Mouse (Mus musculus) forebrain, embryonic 15.5 days (tissue): ENCODE measurements around the gene Scamp5. TPM values are rescaled to one million over a fixed set of nuclear protein-coding genes. Genes with fewer than 3 reads are reported as not detected.

Experiments
- ATAC-seq: fragments of 200-750 bp; cut with Nextera tagmentation; replicated peaks from 2 replicates; pipeline ENCODE4 v1.8.0; 2017; ENCODE audit warnings: mild to moderate bottlenecking, moderate TSS enrichment, moderate library complexity
- H3K27ac ChIP-seq: fragments of 300-500 bp; sonication (generic); replicated peaks from 2 replicates; pipeline ENCODE4 v1.5.1; 2015; ENCODE audit warnings: mild to moderate bottlenecking, inconsistent platforms
- H3K27me3 ChIP-seq: fragments of 300-500 bp; sonication (generic); 2 replicates; pipeline ENCODE4 v1.6.1; 2015; ENCODE audit warnings: inconsistent platforms
- H3K36me3 ChIP-seq: fragments of 300-500 bp; sonication (generic); 2 replicates; pipeline ENCODE4 v1.6.1; 2015; ENCODE audit warnings: mild to moderate bottlenecking, inconsistent platforms
- H3K4me1 ChIP-seq: fragments of 300-500 bp; sonication (generic); 2 replicates; pipeline ENCODE4 v1.6.1; 2015; ENCODE audit warnings: inconsistent platforms
- H3K4me2 ChIP-seq: fragments of 300-500 bp; sonication (generic); replicated peaks from 2 replicates; pipeline ENCODE4 v1.6.1; 2015; ENCODE audit warnings: mild to moderate bottlenecking, inconsistent platforms
- H3K4me3 ChIP-seq: fragments of 300-500 bp; sonication (generic); 2 replicates; pipeline ENCODE4 v1.5.1; 2015; ENCODE audit warnings: mild to moderate bottlenecking, inconsistent platforms
- H3K9ac ChIP-seq: fragments of 300-500 bp; sonication (generic); replicated peaks from 2 replicates; pipeline ENCODE4 v1.6.1; 2015; ENCODE audit warnings: mild to moderate bottlenecking, inconsistent platforms
- H3K9me3 ChIP-seq: fragments of 300-500 bp; sonication (generic); 2 replicates; pipeline ENCODE4 v1.6.1; 2016; ENCODE audit warnings: inconsistent platforms
- WGBS: fragments of 180-500 bp; shearing (Covaris S2); methylation state at CpG from one replicate; pipeline ENCODE4 v1.1.7; 2015; ENCODE audit warnings: mixed read lengths; 5-methylcytosine and 5-hydroxymethylcytosine counted together
- polyA plus RNA-seq: library from polyadenylated mRNA; unstranded; fragments of >200 nt; fragmentation: Nextera tagmentation; extraction: Ambion mirVana; gene quantifications from 2 replicates; pipeline ENCODE4 v1.2.1, GENCODE M21; 2015

Scamp5 gene
- 102 and 106 TPM in 2 replicates for polyA plus RNA-seq

GRCm38 (mm10) chr9:57467896-57468549 is at the start of gene Scamp5:
Scamp5 (minus strand) TSS chr9:57468060.
- Histone ChIP-seq H3K4me1 (peaks cover 24% of the 10 kb centered on the region), H3K4me2 (peak within 1 kb of the TSS; percentile 68), H3K9ac (peak within 1 kb of the TSS; percentile 91), H3K27ac (peak within 1 kb of the TSS; percentile 91), H3K36me3 (no peaks in the 10 kb centered on the region), H3K27me3 (no peaks in the 10 kb centered on the region), H3K9me3 (no peaks in the 10 kb centered on the region), H3K4me3 (peak within 1 kb of the TSS; percentile 80)
- peak; percentile 97 for ATAC-seq
- 2% methylated on average over 48 of the region's 48 CpGs for WGBS

GRCm38 (mm10) chr9:57517113-57517512 is 49.3 kb upstream of the Scamp5 start:
- 13% methylated on average over 3 of the region's 3 CpGs for WGBS
- peak overlapping the region; percentile 62 for H3K27ac ChIP-seq
- no peaks in the 10 kb centered on the region for H3K36me3 ChIP-seq
- H3K4me2 ChIP-seq, result no peak overlapping the region
- peaks cover 7% of the 10 kb centered on the region for H3K4me1 ChIP-seq
- ATAC-seq, result no peak
- no peak overlapping the region for H3K9ac ChIP-seq
- no peak overlapping the region for H3K4me3 ChIP-seq
- no peaks in the 10 kb centered on the region for H3K9me3 ChIP-seq
- no peaks in the 10 kb centered on the region for H3K27me3 ChIP-seq

- no peak for ATAC-seq
These were observed 42.7 kb upstream of the Scamp5 start for GRCm38 (mm10) chr9:57510577-57510976.

GRCm38 (mm10) chr9:57505700-57506099 is 37.8 kb upstream of the Scamp5 start:
- 6% methylated on average over 8 of the region's 8 CpGs for WGBS
- no peaks in the 10 kb centered on the region for H3K9me3 ChIP-seq

More at GRCm38 (mm10) chr9:57510577-57510976, 42.7 kb upstream of the Scamp5 start:
- no peak overlapping the region for H3K4me3 ChIP-seq
- no peak overlapping the region for H3K4me2 ChIP-seq
- no peak overlapping the region for H3K9ac ChIP-seq
- H3K4me1 ChIP-seq, result peaks cover 9% of the 10 kb centered on the region
- WGBS, result 68% methylated on average over 2 of the region's 2 CpGs
- H3K27ac ChIP-seq, result no peak overlapping the region
- H3K36me3 ChIP-seq, result no peaks in the 10 kb centered on the region
- H3K27me3 ChIP-seq, result peaks cover 10% of the 10 kb centered on the region; the same call in 1 of the 2 replicates
- H3K9me3 ChIP-seq, result no peaks in the 10 kb centered on the region

GRCm38 (mm10) chr9:57504891-57505290 is 37.0 kb upstream of the Scamp5 start:
- Histone ChIP-seq H3K36me3 (no peaks in the 10 kb centered on the region), H3K27ac (peak overlapping the region; percentile 79), H3K9ac (no peak overlapping the region), H3K4me1 (peaks cover 62% of the 10 kb centered on the region), H3K4me3 (peak overlapping the region; percentile 46), H3K4me2 (peak overlapping the region; percentile 90), H3K9me3 (no peaks in the 10 kb centered on the region), H3K27me3 (peaks cover 34% of the 10 kb centered on the region)
- no peak for ATAC-seq
- WGBS, result 51% methylated on average over 10 of the region's 10 CpGs

More at GRCm38 (mm10) chr9:57505700-57506099, 37.8 kb upstream of the Scamp5 start:
- Histone ChIP-seq H3K4me1 (peaks cover 57% of the 10 kb centered on the region), H3K36me3 (no peaks in the 10 kb centered on the region), H3K27ac (peak overlapping the region; percentile 79), H3K4me2 (peak overlapping the region; percentile 90; the same call in 1 of the 2 replicates), H3K4me3 (0 out of 2 replicates have a peak overlapping the region, but pooled peaks have one; percentile 46), H3K27me3 (peaks cover 34% of the 10 kb centered on the region), H3K9ac (no peak overlapping the region; the same call in 1 of the 2 replicates)
- ATAC-seq, result peak; percentile 58

GRCm38 (mm10) chr9:57504381-57504700 is 36.5 kb upstream of the Scamp5 start:
- H3K36me3 ChIP-seq, result no peaks in the 10 kb centered on the region
- H3K9me3 ChIP-seq, result no peaks in the 10 kb centered on the region
- peaks cover 34% of the 10 kb centered on the region for H3K27me3 ChIP-seq
- under 1% methylated on average over 34 of the region's 34 CpGs for WGBS
- H3K4me3 ChIP-seq, result peak overlapping the region; percentile 46
- H3K4me2 ChIP-seq, result peak overlapping the region; percentile 90
- H3K27ac ChIP-seq, result peak overlapping the region; percentile 94
- ATAC-seq, result peak; percentile 42
- peak overlapping the region; percentile 50 for H3K9ac ChIP-seq
- H3K4me1 ChIP-seq, result peaks cover 66% of the 10 kb centered on the region

GRCm38 (mm10) chr9:57503622-57504380 is 35.9 kb upstream of the Scamp5 start, which contains the start of gene Rpp25:
Rpp25 (plus strand) TSS chr9:57504026.
- peaks cover 34% of the 10 kb centered on the region for H3K27me3 ChIP-seq
- H3K27ac ChIP-seq, result peak within 1 kb of the TSS; percentile 94
- H3K4me3 ChIP-seq, result peak within 1 kb of the TSS; percentile 46
- no peaks in the 10 kb centered on the region for H3K36me3 ChIP-seq
- peaks cover 68% of the 10 kb centered on the region for H3K4me1 ChIP-seq
- peak within 1 kb of the TSS; percentile 50 for H3K9ac ChIP-seq
- ATAC-seq, result peak; percentile 55
- under 1% methylated on average over 46 of the region's 46 CpGs for WGBS
- peak within 1 kb of the TSS; percentile 90 for H3K4me2 ChIP-seq
- H3K9me3 ChIP-seq, result no peaks in the 10 kb centered on the region

- H3K4me1 ChIP-seq, result peaks cover 76% of the 10 kb centered on the region
- no peak for ATAC-seq
- H3K4me2 ChIP-seq, result peak overlapping the region; percentile 90
- no peaks in the 10 kb centered on the region for H3K36me3 ChIP-seq
- H3K9ac ChIP-seq, result peak overlapping the region; percentile 50
- peak overlapping the region; percentile 46 for H3K4me3 ChIP-seq
- peak overlapping the region; percentile 94 for H3K27ac ChIP-seq
- WGBS, result 7% methylated on average over 23 of the region's 23 CpGs
- no peaks in the 10 kb centered on the region for H3K9me3 ChIP-seq
- H3K27me3 ChIP-seq, result peaks cover 34% of the 10 kb centered on the region
These were observed 35.2 kb upstream of the Scamp5 start for GRCm38 (mm10) chr9:57502911-57503621.

- ATAC-seq, result peak; percentile 84
- Histone ChIP-seq H3K9me3 (no peaks in the 10 kb centered on the region), H3K4me2 (peak overlapping the region; percentile 90), H3K9ac (peak overlapping the region; percentile 28), H3K36me3 (no peaks in the 10 kb centered on the region), H3K27me3 (peaks cover 34% of the 10 kb centered on the region), H3K4me3 (peak overlapping the region; percentile 46), H3K4me1 (peaks cover 80% of the 10 kb centered on the region), H3K27ac (peak overlapping the region; percentile 94)
- WGBS, result 1% methylated on average over 20 of the region's 20 CpGs
These were observed 34.0 kb upstream of the Scamp5 start for GRCm38 (mm10) chr9:57501861-57502260.

GRCm38 (mm10) chr9:57501452-57501851 is 33.6 kb upstream of the Scamp5 start:
- H3K27me3 ChIP-seq, result peaks cover 32% of the 10 kb centered on the region
- H3K9ac ChIP-seq, result peak overlapping the region; percentile 28
- H3K4me1 ChIP-seq, result peaks cover 80% of the 10 kb centered on the region
- H3K4me3 ChIP-seq, result peak overlapping the region; percentile 46
- no peaks in the 10 kb centered on the region for H3K9me3 ChIP-seq
- H3K36me3 ChIP-seq, result no peaks in the 10 kb centered on the region
- H3K4me2 ChIP-seq, result peak overlapping the region; percentile 90
- ATAC-seq, result peak; percentile 11
- WGBS, result 2% methylated on average over 13 of the region's 13 CpGs
- H3K27ac ChIP-seq, result peak overlapping the region; percentile 94

- H3K4me2 ChIP-seq, result peak overlapping the region; percentile 13; the same call in 1 of the 2 replicates
- peaks cover 5% of the 10 kb centered on the region for H3K27me3 ChIP-seq
- no peak overlapping the region for H3K4me3 ChIP-seq
- H3K4me1 ChIP-seq, result peaks cover 51% of the 10 kb centered on the region
- no peaks in the 10 kb centered on the region for H3K9me3 ChIP-seq
- 0 out of 2 replicates have a peak overlapping the region, but pooled peaks have one; percentile 19 for H3K9ac ChIP-seq
- ATAC-seq, result no peak
- H3K27ac ChIP-seq, result peak overlapping the region; percentile 77
- no peaks in the 10 kb centered on the region for H3K36me3 ChIP-seq
- WGBS, result 24% methylated on average over 7 of the region's 7 CpGs
These were observed 30.7 kb upstream of the Scamp5 start for GRCm38 (mm10) chr9:57498536-57498935.
